Mouse (Mus musculus) spleen, adult 2 months (tissue): ENCODE results near the gene Farsa.

ENCODE experiments used
- CTCF ChIP-seq: fragments of 200-500 bp; IDR thresholded peaks from 2 replicates; pipeline ENCODE4 v1.5.1; 2011; ENCODE audit warnings: mild to moderate bottlenecking, inconsistent platforms; ENCODE audit not compliant: insufficient read depth, insufficient read length, insufficient replicate concordance; ENCODE audit errors: extremely low read depth
- POLR2A ChIP-seq: fragments of 200-500 bp; IDR thresholded peaks from 2 replicates; pipeline ENCODE4 v1.6.1; 2011; ENCODE audit warnings: low read depth, low read length, inconsistent platforms

- TF ChIP-seq POLR2A (no peak), CTCF (no peak)
Measured at GRCm38 (mm10) chr8:84874339-84874738, 17.6 kb downstream of the Farsa start.
